Mouse (Mus musculus) T-helper 17 cell (primary cell): ENCODE results near the gene Pnp.
"Not testable (repeated sequence)": the region's sequence is repeated elsewhere in the genome, so short reads cannot be mapped to it uniquely, and the experiment has no call there.

ENCODE experiments used
- in situ Hi-C, 2 experiments: fragments of 300-600 bp; cut with MboI, MseI; formaldehyde crosslinking; loops; 1 replicate in 1 of 2; 2 replicates in 1 of 2; pipeline ENCODE4 v1.15.1; 2025; ENCODE audit warnings: high pct_unique_total_duplicates in 2 of 2

The Pnp gene

GRCm38 (mm10) chr14:50930754-50931492 lies at the start of gene Pnp, which contains the start of gene Pip4p1:
TSS of gene Pnp (plus strand) at chr14:50931082.
TSS of gene Pip4p1 (minus strand) at chr14:50930856.
- in situ Hi-C loops, result loop anchor here in 1 of 2 experiments (25.0 kb wide), 1 partner anchor 119 kb away; the partner anchor contains the start of genes Ccnb1ip1 and Parp2

GRCm38 (mm10) chr14:50891621-50892020 lies 39.3 kb upstream of the Pnp start:
- in situ Hi-C loops, result no loop called here

GRCm38 (mm10) chr14:50892091-50892490 lies 38.8 kb upstream of the Pnp start:
- in situ Hi-C loops, result no loop called here

- in situ Hi-C loops, result no loop called here
These were observed 38.1 kb upstream of the Pnp start for GRCm38 (mm10) chr14:50892541-50893459.

- in situ Hi-C loops, result no loop called here
These were observed 35.5 kb upstream of the Pnp start for GRCm38 (mm10) chr14:50895407-50895806.

GRCm38 (mm10) chr14:50895985-50896746 lies 34.7 kb upstream of the Pnp start:
- in situ Hi-C loops, result no loop called here

- in situ Hi-C loops, result no loop called here
These were observed 34.0 kb upstream of the Pnp start for GRCm38 (mm10) chr14:50896747-50897373.

GRCm38 (mm10) chr14:50897374-50897765 lies 33.5 kb upstream of the Pnp start, which contains the start of gene Klhl33:
TSS of gene Klhl33 (minus strand) at chr14:50897507.
- in situ Hi-C loops, result no loop called here

- in situ Hi-C loops, result not testable (repeated sequence)
These were observed 32.9 kb upstream of the Pnp start for GRCm38 (mm10) chr14:50897992-50898391.

GRCm38 (mm10) chr14:50903973-50904827 lies 26.7 kb upstream of the Pnp start:
- in situ Hi-C loops, result loop anchor here in 1 of 2 experiments (10.0 kb wide), 1 partner anchor 601 kb away; no protein-coding TSS in a partner anchor

GRCm38 (mm10) chr14:50904828-50905129 lies 26.1 kb upstream of the Pnp start:
- in situ Hi-C loops, result loop anchor here in 1 of 2 experiments (10.0 kb wide), 1 partner anchor 600 kb away; no protein-coding TSS in a partner anchor

GRCm38 (mm10) chr14:50905327-50905726 lies 25.6 kb upstream of the Pnp start:
- in situ Hi-C loops, result loop anchor here in 1 of 2 experiments (10.0 kb wide), 1 partner anchor 599 kb away; no protein-coding TSS in a partner anchor

- in situ Hi-C loops, result loop anchor here in 1 of 2 experiments (10.0 kb wide), 1 partner anchor 597 kb away; no protein-coding TSS in a partner anchor
These were observed 22.8 kb upstream of the Pnp start for GRCm38 (mm10) chr14:50908126-50908525.

- in situ Hi-C loops, result no loop called here
These were observed 19.5 kb upstream of the Pnp start for GRCm38 (mm10) chr14:50911356-50911755.

- in situ Hi-C loops, result not testable (repeated sequence)
These were observed 7.4 kb upstream of the Pnp start for GRCm38 (mm10) chr14:50923437-50923836.

- in situ Hi-C loops, result loop anchor here (5.0 to 25.0 kb wide), 2 partner anchors 112 to 143 kb away; partner anchors contain the start of genes Ccnb1ip1 (in 1 of the 2) and Parp2 (in 1 of the 2)
These were observed 6.4 kb upstream of the Pnp start, which contains the start of the genes Osgep and Apex1 for GRCm38 (mm10) chr14:50924281-50925064. TSS of gene Osgep (minus strand) at chr14:50924893. TSS of gene Apex1 (plus strand) at chr14:50924968.

GRCm38 (mm10) chr14:50925111-50925920 lies 5.6 kb upstream of the Pnp start:
- in situ Hi-C loops, result loop anchor here (5.0 to 25.0 kb wide), 2 partner anchors 113 to 142 kb away; partner anchors contain the start of genes Ccnb1ip1 (in 1 of the 2) and Parp2 (in 1 of the 2)

- in situ Hi-C loops, result loop anchor here (5.0 to 25.0 kb wide), 2 partner anchors 115 to 140 kb away; partner anchors contain the start of genes Ccnb1ip1 (in 1 of the 2) and Parp2 (in 1 of the 2)
These were observed 3.5 kb upstream of the Pnp start for GRCm38 (mm10) chr14:50927366-50927765.
